Mouse (Mus musculus) regulatory T cell (primary cell): ENCODE measurements around the gene Gm10642.

Experiments used
- in situ Hi-C: fragments of 300-600 bp; cut with MboI, MseI; formaldehyde crosslinking; loops from one replicate; pipeline ENCODE4 v1.15.1; 2025; ENCODE audit warnings: high pct_unique_total_duplicates

Gene Gm10642

DNA sequence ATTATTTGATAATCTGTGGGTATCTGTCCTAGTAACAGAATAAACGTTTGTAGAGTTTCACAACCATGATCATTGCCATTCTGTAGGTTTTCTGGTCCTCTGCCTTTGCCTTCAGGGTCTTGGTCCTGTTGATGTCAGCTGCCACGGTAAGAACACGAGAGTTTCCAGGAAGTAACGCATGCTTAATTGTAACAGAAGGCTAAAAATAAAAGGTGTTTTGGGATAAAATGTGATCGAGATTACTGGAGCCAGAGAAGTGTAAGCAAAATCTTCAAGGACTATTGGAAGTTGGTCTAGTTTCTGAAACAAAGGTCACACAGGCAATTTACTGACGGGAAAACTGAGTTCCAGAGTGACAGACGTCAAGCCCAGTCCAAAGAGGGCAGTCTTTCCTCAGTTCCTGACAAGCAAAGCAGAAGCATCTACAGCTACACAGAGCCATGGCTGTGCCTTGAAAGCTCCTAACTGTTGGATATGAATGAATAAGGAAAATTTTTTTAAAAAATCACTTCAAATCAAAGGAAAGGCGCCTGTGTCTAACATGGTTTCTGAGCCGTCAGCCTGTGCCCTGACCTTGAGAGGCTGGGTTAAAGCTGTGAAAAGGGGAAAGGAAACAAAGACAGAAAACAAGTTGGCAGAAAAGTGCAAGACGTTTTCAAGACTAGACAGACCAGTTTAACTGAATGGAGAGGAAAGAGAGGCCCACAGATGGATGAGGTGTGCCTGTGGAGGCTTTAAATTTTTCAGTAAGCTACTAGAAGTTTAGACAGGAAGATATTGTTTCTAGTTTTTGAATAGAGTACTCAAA, 15.9 kb downstream of the Gm10642 start:
- in situ Hi-C loops: no loop called here

- in situ Hi-C loops: no loop called here
These were observed 17.6 kb downstream of the Gm10642 start for GRCm38 (mm10) chr9:70673656-70674055.

DNA sequence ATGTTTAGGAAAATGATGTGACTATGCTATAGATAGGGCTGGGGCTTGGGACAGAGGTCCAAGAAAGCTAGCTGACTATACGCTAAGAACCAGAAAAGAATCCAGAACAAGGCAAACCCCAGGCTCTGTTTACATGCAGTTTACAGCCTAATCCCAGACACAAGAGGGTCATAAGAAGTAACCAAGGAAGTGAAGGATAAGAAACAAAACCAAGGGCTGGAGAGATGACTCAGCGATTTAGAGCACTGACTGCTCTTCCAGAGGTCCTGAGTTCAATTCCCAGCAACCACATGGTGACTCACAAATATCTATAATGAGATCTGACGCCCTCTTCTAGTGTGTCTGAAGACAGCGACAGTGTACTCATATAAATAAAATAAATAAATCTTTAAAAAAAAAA, 19.1 kb downstream of the Gm10642 start:
- in situ Hi-C loops: no loop called here

GRCm38 (mm10) chr9:70675961-70676360, 19.9 kb downstream of the Gm10642 start:
- in situ Hi-C loops: no loop called here

- in situ Hi-C loops: no loop called here
These were observed 22.7 kb downstream of the Gm10642 start, which contains the start of gene Adam10 for GRCm38 (mm10) chr9:70678682-70679131. TSS of gene Adam10 (plus strand) at chr9:70678997.

- in situ Hi-C loops: no loop called here
These were observed 23.4 kb downstream of the Gm10642 start for GRCm38 (mm10) chr9:70679132-70680091.

GRCm38 (mm10) chr9:70682202-70682601, 26.2 kb downstream of the Gm10642 start:
- in situ Hi-C loops: no loop called here

- in situ Hi-C loops: no loop called here
These were observed 32.4 kb downstream of the Gm10642 start for GRCm38 (mm10) chr9:70688301-70688968.

DNA sequence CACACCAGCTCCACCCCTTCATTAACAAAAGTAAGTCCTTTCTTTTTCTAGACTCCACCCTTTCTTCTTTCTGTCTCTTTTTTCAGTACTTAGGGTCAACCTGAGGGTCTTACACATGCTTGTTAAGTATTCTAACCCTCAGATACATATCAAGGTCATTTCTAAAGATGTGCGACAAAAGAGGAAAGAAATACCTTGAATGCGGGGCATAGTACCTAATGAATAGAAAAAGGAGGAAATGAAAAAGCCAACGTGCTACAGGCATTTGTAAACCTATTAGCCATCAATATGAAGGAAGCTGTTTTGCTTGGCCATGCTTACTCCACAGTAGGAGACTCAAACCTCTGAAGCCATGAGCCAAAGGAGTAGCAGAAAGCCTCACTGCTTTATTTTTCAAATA, 33.9 kb downstream of the Gm10642 start:
- in situ Hi-C loops: no loop called here

DNA sequence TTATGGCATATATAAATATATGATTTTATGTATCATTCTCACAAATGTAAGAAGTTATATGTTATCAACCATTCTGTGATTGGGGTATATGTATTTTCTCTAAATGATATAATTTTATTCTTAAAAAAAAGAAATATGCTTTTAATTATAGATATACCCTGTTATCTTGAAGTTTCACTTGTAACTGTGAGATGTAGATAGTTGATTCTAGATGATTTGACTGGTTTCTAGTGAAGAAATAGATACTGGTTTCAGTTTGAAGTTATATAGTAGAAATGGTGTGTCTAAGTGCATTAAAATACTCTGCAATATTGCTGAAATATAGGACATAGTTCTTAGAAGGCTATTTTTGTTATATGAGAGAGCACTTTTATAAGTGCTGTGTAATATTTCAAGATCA, 34.5 kb downstream of the Gm10642 start:
- in situ Hi-C loops: no loop called here

GRCm38 (mm10) chr9:70691772-70692693, 36.0 kb downstream of the Gm10642 start:
- in situ Hi-C loops: no loop called here

GRCm38 (mm10) chr9:70695723-70696122, 39.7 kb downstream of the Gm10642 start:
- in situ Hi-C loops: no loop called here

DNA sequence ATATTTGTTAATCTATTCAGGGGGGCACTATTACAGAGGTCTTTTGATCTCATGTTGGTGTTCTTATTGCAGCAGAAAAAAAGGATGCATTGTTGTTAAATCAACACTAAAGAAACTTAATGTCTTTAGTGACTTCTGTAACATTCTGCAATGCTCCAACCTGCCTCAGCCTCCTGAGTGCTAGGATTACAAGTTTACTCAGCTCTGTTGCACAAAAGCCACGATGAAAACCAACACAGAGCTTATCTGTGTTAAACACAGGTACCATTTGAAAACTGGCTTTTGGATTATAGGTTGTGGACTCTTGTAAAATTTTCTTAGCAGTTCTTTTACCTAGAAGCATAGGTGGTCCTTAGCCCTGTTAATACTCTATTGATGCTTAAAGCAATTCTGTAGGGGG, 42.0 kb downstream of the Gm10642 start:
- in situ Hi-C loops: no loop called here

DNA sequence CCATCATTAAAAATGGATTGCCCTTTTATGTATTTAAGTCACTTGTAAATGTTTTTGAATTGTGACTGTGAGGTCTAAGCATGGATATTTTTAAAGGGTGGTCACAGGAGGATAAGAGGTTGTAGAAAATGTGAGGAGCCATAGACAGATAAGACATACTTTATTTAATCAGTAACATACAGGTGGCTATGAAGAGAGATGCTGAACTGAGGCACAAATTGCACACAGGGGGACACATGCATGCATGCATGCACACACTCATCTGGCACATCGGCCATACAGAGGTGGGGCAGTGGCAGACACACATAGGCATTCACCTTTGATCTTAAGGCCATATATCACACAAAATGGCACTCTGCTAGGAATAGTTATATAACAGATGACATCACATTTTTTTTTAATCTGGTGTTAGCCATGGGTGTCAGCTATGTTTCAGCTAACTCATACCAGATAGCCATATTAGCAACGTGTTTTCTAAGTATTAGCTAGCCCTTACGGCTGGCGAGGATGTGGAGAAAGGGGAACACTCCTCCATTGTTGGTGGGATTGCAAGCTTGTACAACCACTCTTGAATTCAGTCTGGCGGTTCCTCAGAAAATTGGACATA, 47.6 kb downstream of the Gm10642 start:
- in situ Hi-C loops: no loop called here

DNA sequence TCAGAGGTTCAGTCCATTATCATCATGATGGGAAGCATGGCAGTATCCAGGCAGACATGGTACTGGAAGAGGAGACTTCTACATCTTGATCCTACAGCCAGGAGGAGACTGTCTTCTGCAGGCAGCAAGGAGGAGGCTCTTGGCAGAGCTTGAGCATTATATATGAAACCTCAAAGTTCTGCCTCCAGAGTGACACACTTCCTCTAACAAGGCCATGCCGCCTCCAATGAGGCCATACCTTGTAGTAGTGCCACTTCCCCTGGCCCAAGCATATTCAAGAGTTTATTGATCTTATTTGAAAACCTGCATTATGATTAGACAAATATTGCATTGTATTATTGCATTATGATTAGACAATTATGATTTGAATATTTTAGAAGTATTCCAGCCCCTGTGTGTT, 50.4 kb downstream of the Gm10642 start:
- in situ Hi-C loops: no loop called here
